Mouse (Mus musculus) B cell, adult 2 months (primary cell): ENCODE results near the gene Sumo1.

Experiments used
- DNase-seq, 2 experiments: peaks; one replicate each; pipeline ENCODE4 v3.0.0; 2022

Sumo1 gene

GRCm38 (mm10) chr1:59543911-59544310 lies 126.7 kb downstream of the Sumo1 start:
- no peak for DNase-seq

DNA sequence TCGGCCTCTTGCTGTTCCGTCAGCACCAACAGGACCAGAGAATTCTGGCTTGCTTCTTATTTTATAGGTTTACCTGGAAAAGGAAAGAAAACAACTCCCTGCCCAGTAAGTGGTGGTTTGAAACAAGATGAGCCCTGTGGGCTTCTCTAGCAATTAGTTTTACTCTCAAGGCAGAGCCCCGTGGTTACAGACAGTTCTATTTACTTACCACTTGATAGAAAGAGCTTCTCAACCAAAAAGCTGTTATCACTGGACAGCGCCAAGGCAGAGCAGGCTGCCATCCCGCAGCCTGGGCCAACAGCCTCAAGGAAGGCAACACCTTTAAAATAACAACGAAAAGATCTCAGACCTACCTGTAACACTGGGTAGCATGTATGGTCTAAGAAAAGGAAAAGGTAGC lies 128.4 kb downstream of the Sumo1 start:
- DNase-seq = no peak

DNA sequence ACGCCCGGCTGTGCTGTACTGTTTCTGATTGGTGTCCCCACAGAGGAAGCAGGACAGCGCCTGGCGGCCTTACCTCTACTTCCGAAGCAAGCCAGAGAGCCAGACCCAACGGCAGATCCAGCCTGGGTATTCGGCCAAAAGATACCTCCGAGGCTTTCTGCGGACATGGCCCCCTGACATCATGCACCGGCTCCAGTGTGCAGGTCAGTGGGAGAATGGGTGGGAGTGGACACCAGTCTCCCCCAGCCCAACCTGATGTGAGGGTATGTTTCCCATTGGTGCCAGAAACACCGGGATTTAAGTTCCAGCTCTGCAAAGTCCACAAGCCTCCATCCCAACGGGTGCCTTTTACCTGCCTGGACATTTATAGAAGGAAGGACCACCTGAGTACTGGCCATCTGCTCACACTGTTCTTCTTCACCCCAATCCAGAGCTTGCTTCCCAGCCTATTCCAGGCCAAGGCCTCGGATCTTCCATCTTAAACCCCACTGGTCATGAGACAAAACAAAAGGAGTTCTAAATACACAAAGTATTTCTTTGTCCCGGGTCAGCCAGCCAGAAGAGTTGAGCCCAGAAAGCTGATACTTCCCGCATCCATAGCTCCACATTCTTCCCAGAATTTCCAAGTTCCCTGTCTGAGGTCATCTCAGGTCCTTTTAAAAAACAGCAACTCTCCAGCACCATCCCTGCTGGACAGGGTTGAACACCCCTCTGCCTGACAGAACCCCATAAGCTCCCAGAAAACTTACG lies 129.2 kb downstream of the Sumo1 start:
- DNase-seq = no peak

DNA sequence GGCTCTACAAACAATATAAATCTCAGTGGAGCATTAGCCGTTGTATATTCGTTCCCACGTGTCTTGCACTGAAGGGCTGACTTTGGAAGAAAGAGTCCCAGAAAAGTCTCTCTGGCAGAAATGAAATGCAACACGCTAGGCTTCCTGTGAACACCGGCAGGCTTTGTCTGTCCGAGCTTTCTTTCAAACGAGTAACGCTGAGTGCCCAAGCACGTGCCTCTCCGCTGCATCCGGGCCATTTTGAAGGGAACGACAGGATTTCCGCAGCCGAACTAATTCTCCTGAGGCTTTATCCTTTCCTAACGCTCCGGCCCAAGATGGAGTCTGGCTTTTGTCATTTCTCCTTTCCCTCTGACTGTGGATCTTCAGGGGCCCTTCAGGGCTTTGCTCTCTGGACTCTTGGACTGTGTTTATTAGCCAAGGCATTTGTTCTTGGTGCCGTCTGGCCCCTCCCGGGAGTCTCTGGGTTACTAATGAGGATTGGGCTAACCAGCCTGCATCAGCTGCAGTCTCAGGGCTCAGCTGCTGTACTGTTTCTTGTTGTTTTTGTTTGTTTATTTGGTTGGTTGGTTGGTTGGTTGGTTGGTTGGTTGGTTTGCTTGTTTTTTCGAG lies 130.0 kb downstream of the Sumo1 start:
- DNase-seq = no peak

DNA sequence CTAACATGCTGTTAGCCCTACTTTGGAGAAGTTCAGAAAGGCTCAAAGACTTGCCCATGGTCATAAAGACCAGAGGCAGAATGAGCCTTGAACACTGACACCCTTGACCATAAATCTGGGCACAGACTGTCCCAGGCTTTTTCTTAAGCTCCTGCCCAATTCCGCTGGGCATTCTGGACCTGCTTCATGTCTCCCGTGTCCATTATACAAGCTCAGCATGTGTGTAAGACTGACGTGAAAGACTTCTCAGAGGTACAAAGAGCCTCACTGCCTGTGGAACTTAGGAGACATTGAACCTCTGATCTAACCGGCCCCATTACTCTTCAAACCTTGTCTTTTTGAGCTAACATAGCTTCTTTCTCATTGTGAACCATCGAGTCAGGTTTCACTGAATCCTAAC lies 132.3 kb downstream of the Sumo1 start:
- no peak for DNase-seq
